Mouse (Mus musculus): ENCODE results near the gene Rtn2. TPM values are rescaled to one million over a fixed set of nuclear protein-coding genes. Genes with fewer than 3 reads are reported as not detected.
"Not testable (repeated sequence)": the region's sequence is repeated elsewhere in the genome, so short reads cannot be mapped to it uniquely, and the experiment has no call there.

The Rtn2 gene
- total RNA-seq, 4 experiments from 2014 or later = 3.8 to 15.0 (median 6.8) TPM

DNA sequence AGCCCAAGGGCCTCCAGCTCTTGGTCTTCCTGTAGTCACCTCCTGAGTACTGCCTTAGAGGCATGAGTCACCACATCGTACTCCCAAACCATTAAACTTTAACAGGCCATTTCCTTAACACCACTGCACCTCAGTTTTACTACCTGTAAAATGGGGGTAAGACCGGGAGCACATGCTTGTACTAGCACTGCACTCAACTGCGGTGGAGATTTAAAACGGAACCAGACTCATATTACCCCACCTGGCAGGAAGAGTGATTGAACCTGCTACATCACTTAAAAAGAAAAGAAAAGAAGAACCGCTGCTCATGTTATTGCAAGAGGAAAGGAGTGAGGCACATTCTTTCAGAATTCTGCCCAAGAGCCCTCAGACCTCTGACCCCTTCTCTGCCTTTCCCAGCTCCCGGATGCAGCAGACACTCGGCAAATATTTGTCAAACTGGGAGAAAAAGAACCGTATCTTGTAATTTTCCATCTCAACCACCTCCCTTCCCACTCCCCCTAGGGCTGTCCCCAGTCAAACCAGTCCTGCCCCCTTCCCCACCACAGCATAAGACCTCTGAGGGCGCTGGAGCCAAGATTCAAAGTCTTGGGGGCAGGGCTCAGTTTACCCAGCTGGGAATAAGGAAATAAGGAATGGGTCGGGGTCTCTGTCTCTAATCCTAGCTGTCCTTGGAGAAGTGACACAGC, 13.3 kb upstream of the Rtn2 start:
- DNase-seq = no peak

- DNase-seq = no peak
Observed at GRCm38 (mm10) chr7:19269721-19270441, 12.5 kb upstream of the Rtn2 start.

DNA sequence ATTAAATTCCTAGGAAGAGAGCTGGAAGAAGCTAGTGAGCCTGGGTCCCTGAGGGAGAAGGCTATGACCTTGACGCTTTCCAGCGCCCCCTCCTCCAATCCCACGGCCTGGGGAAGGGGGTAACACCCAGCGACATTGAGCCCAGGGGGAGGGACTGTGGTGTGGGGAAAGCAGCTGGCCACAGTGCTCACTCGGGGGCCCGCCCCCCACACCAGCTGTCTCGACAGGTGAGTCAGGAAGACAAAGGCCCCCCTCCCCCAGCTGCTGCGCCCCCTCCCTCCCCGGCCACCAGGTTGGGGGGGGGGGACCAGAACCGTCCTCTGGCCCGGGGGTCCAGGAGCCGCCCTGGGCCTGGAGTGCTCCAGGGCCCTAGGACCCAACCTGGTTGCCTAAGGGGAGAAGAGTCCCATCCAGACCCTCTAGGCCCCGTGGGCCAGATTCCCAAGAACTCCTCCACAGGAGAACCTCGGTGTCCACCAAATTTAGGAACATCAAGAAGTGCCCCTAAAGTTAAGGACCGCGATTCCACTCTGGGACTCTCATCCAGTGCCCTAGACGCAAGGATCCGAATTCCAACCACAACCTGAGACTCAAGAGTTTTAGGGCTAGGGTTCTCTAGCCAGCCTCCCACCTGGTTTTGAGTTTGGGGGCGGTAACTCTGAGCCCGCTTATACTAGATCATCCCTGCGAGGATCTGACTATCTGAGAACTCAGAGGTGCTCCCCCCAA, 11.8 kb upstream of the Rtn2 start:
- no peak for DNase-seq

DNA sequence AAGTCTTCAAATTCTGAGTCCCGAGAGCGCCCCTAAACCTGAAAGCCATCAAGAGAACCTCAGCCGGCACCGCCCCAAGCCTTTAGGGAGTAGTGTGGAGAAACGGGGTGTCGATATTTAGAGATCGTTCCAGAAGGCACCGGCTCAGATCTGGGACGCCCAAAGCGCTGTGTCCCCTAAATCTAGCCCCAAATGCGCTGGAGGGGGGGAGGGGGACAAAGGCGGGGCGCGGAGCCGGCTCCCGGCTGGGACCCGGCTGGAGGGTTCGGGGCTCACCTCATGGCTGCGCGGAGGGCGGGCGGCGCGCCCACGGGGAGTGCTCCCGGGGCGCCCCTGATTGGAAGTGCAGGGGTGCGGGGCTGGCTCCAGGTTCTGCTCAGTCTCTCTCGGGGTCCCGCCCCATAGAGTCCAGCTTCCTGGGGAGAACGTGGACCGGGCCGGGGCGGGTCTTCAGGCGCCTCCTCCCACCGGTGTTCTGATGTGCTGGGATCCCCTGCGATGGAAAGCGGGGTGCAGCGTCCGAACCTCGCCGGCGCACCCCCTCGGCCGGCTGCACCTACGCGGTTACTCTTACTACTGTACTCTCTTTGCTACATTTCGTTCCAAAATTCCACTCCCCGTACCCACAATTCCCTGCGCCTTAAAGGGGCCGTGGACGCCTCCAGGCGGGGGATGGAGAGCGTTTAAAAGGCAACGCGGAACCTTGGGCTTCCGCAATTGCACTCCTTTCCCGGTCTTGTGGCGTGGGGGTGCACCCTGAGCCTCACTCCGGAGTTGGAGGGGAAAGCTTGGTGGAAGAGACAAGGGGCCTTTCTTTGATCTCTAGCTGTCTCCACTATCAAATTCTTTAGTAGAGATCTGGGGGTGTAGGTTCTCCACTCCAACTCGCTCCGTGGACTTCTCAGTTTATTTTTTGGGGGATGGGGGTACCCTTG, 10.9 kb upstream of the Rtn2 start, which contains the start of gene Vasp:
Vasp (minus strand) TSS at position 580 of the 935 bp plus-strand sequence.
- peak; percentile 84 for DNase-seq

- DNase-seq = peak; percentile 74
Observed at GRCm38 (mm10) chr7:19272173-19272764, 10.2 kb upstream of the Rtn2 start.

DNA sequence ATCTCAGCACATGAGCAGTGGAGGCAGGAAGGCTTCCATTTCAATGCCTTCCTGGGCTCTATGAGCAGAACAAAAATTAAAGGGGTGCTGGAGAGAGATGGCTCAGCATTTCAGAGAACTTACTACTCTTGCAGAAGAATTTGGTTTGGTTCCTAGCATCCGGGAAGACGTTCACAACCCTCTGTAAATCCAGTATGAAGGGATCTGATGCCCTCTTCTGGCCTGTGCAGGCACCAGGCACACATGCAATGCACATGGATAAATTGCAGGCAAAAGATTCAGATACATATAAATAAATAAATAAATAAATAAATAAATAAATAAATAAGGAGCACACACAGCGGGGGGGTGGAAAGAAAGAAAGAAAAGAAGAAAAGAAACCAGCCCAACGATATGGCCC, 6.2 kb upstream of the Rtn2 start:
- DNase-seq = no peak

GRCm38 (mm10) chr7:19279052-19279451, 3.4 kb upstream of the Rtn2 start:
- DNase-seq = no peak

- DNase-seq = no peak
Observed at GRCm38 (mm10) chr7:19279581-19280114, 2.8 kb upstream of the Rtn2 start, which contains the start of gene Ppm1n. TSS of gene Ppm1n (minus strand) at chr7:19280064.

DNA sequence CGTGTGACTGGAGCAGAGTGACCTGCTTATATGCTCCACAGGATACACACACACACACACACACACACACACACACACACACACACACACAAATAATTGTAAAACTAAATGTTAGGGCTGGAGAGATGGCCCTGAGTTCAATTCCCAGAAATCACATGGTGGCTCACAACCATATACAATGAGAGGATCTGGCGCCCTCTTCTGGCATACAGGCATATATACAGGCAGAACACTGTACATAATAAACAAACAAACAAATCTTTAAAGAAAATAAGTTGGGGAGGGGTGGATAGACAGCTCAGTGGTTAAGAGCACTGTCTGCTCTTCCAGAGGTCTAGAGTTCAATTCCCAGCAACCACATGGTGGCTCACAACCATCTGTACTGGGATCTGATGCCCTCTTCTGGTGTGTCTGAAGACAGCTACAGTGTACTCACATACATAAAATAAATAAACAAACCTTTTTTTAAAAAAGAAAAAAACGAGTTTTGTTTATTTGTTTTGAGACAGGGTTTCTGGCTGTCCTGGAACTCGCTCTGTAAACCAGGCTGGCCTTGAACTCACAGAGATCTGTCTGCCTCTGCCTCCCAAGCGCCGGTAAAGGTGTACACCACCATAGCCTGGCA, 632 bp upstream of the Rtn2 start:
- DNase-seq = not testable (repeated sequence)

GRCm38 (mm10) chr7:19282791-19283405, 474 bp downstream of the Rtn2 start:
- DNase-seq = no peak

DNA sequence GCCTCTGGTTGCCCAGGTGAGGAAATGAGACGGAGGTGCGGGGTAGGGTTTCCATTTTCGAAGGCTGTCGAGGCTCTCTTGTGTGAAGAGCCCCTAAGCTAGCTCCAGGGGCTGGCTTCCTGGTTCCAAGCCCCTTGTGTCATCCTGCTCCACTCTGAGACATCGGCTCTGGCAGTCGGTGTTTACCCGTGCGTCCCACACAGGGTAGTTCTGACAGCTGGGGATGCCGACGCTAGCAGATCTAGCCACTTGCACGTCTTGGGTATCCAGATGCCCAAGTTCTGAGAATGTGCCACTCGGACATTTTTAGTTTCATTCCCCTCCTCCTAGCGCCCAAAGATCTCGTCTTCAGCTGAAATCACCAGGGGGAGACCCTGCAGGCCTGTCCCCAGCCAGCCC, 981 bp downstream of the Rtn2 start:
- DNase-seq = no peak

DNA sequence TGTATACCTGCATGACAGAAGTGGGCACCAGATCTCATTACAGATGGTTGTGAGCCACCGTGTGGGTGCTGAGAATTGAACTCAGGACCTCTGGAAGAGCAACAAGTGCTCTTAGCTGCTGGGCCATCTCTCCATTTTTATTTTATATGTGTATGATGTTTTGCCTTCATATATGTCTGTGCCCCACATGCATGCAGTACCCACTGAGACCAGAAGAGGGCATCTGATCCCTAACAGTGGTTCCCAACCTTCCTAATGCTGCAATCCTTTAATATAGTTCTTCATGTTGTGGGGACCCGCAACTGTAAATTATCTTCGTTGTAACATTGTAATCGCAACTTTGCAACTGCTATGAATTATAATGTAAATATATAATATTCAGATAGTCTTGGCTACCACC, 2.3 kb downstream of the Rtn2 start:
- DNase-seq = no peak

DNA sequence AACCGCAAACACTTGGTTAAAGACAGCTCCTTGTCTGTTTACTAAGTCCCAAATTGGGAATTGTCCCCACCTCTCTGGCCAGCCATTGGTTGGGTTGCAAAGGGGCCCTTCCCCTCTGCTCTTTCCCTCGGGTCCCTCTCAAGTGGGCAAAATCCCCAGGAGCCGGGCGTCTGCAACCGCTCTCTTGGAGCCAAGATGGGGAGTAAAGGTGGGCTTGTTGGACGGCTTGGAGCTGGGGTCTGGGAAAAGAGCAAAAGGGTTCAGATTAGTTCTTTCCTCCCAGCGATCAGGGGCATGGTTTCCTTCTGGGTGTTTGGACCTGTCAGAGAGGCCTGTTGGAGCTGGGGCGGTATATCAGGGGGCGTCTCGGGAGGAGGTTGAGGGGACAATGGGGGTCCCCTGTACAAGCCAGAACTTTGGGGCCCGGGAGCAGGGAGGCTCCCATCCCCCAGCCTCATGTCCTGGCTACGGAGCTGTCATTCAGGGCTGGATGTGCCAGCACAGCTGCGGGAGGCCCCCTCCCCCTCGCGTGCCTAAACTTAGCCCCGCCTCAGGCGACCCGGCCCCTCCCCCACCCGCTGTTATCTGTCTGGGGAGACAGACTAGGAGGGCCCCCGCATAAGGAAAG, 8.7 kb downstream of the Rtn2 start:
- no peak for DNase-seq

DNA sequence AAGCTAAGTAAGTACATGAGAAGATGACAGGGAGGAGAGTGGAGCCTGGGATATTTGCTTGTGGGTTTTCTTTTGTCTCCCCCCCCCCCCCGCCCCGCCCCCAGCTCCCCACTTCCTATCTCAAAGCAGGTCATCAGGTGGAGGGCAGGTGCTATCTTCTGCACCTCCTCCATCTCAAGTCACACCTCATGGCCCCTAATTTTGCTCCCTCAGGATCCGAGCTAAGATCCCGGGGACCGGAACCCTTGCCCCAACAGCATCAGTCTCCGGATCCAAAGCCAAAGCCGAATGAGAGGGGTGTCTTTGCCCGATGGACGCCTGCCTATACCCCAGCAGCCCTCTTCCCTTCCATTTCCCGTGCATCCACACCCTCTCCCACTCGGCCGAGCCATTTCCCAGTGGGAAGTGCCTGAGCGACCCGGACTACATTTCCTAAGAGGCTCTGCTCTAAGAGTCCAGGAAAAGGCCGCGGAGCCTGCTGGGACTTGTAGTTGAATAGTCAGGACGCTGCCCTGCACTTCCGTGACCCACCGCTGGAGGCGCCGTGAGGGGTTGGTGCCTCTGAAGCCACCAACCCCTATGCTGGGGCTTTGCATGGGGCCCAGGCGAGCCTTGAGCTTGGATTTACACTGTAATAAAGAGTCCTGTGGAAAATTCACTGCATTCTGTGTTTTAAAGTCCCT, 13.2 kb downstream of the Rtn2 start:
- peak; percentile 92 for DNase-seq

GRCm38 (mm10) chr7:19297034-19297433, 14.6 kb downstream of the Rtn2 start:
- DNase-seq = no peak

- no peak for DNase-seq
Observed at GRCm38 (mm10) chr7:19297794-19298193, 15.4 kb downstream of the Rtn2 start.

- no peak for DNase-seq
Observed at GRCm38 (mm10) chr7:19299194-19299593, 16.8 kb downstream of the Rtn2 start.

GRCm38 (mm10) chr7:19300501-19301421, 18.3 kb downstream of the Rtn2 start:
- peak; percentile 68 for DNase-seq

All from adrenal gland, adult 8-10 months (tissue).